In genomic region chr11:19155617-19155983, GRCm38 (mm10) we compare ENCODE assay signal across 13 mouse cellular contexts.
"Had no signal": no experiment of that assay in that cellular context is flagged by ENCODE, and none has a peak within 500 bp of the region (broad histone marks: within the 10 kb centered on the region; RNA-seq: fewer than 3 reads in every experiment).

No protein-coding gene starts in this region.

- H3K27me3 ChIP-seq: intestine, embryonic 15.5 days; kidney, embryonic 15.5 days; limb, embryonic 15.5 days; liver, embryonic 15.5 days; midbrain, embryonic 13.5 days; stomach, embryonic 15.5 days had no signal

- H3K36me3 ChIP-seq: intestine, embryonic 15.5 days; kidney, embryonic 15.5 days; limb, embryonic 15.5 days; liver, embryonic 15.5 days; midbrain, embryonic 13.5 days; stomach, embryonic 15.5 days had no signal

- H3K4me3 ChIP-seq: intestine, embryonic 15.5 days; kidney, embryonic 15.5 days; left cerebral cortex, adult 2 months; limb, embryonic 15.5 days; liver, embryonic 15.5 days; midbrain, embryonic 13.5 days; stomach, embryonic 15.5 days had no signal

- H3K4me1 ChIP-seq: intestine, embryonic 15.5 days; kidney, embryonic 15.5 days; limb, embryonic 15.5 days; liver, embryonic 15.5 days; midbrain, embryonic 13.5 days; stomach, embryonic 15.5 days had no signal

- H3K27ac ChIP-seq: intestine, embryonic 15.5 days; kidney, embryonic 15.5 days; left cerebral cortex, adult 2 months; limb, embryonic 15.5 days; liver, embryonic 15.5 days; midbrain, embryonic 13.5 days; stomach, embryonic 15.5 days had no signal

- ATAC-seq: intestine, embryonic 15.5 days; midbrain, embryonic 13.5 days had no signal

- DNase-seq: kidney, adult 2 months; kidney, postnatal 14 days; lung, embryonic 14.5 days; lung, postnatal 10 days; lung, postnatal 4 days; right cerebral cortex, postnatal 14 days had no signal

- H3K9me3 ChIP-seq: intestine, embryonic 15.5 days; kidney, embryonic 15.5 days; limb, embryonic 15.5 days; liver, embryonic 15.5 days; midbrain, embryonic 13.5 days; stomach, embryonic 15.5 days had no signal
